Mouse (Mus musculus) cerebellum, adult 2 months (tissue): ENCODE data around the gene Wasf1. TPM values are rescaled to one million over a fixed set of nuclear protein-coding genes. Genes with fewer than 3 reads are reported as not detected.

Source experiments
- DNase-seq, 2 experiments: peaks; one replicate each; pipeline ENCODE4 v3.0.0; 2021
- H3K27ac ChIP-seq: fragments of 200-500 bp; 2 replicates; pipeline ENCODE4 v1.5.1; 2012; ENCODE audit warnings: low read length, control low read depth, inconsistent platforms; ENCODE audit not compliant: insufficient read depth
- H3K27me3 ChIP-seq: fragments of 200-500 bp; 2 replicates; pipeline ENCODE4 v1.6.1; 2012; ENCODE audit warnings: inconsistent platforms, mild to moderate bottlenecking, low read length, moderate library complexity; ENCODE audit not compliant: control insufficient read depth, insufficient read depth
- H3K4me1 ChIP-seq: fragments of 200-500 bp; 2 replicates; pipeline ENCODE4 v1.6.1; 2011; ENCODE audit warnings: low read length; ENCODE audit not compliant: control insufficient read depth, insufficient read depth
- H3K4me3 ChIP-seq: fragments of 200-500 bp; replicated peaks from 2 replicates; pipeline ENCODE3; 2011; ENCODE audit warnings: mild to moderate bottlenecking, low read depth, low read length, control low read depth; ENCODE audit not compliant: insufficient read depth
- CTCF ChIP-seq: fragments of 200-500 bp; IDR thresholded peaks from 2 replicates; pipeline ENCODE4 v1.5.1; 2011; ENCODE audit warnings: low read depth, mild to moderate bottlenecking, control low read depth, low read length, moderate library complexity, borderline replicate concordance; ENCODE audit not compliant: insufficient read depth
- POLR2A ChIP-seq: fragments of 200-500 bp; IDR thresholded peaks from 2 replicates; pipeline ENCODE4 v1.6.1; 2011; ENCODE audit warnings: low read length, control low read depth, borderline replicate concordance; ENCODE audit not compliant: insufficient read depth
- WGBS: fragments of 180-500 bp; shearing (Covaris S2); methylation state at CpG from one replicate; pipeline ENCODE4 v1.1.7; 2018; 5-methylcytosine and 5-hydroxymethylcytosine counted together
- polyA plus RNA-seq: library from polyadenylated mRNA; depleted of rRNA; stranded (reverse); fragments of >200 nt; gene quantifications from 2 replicates; pipeline ENCODE4 v1.2.3, GENCODE M21; 2012

Wasf1 gene
- polyA plus RNA-seq, 1 experiment, result 53.7 TPM

GRCm38 (mm10) chr10:40896656-40897055 is 13.4 kb downstream of the Wasf1 start:
- no peak overlapping the region for H3K4me3 ChIP-seq
- TF ChIP-seq POLR2A (no peak), CTCF (no peak)
- H3K4me1 ChIP-seq, result peaks cover 8% of the 10 kb centered on the region; the same call in 1 of the 2 replicates
- DNase-seq, result no peak
- 20% methylated on average over 5 of the region's 5 CpGs for WGBS
- no peaks in the 10 kb centered on the region for H3K27me3 ChIP-seq
- H3K27ac ChIP-seq, result no peak overlapping the region

DNA sequence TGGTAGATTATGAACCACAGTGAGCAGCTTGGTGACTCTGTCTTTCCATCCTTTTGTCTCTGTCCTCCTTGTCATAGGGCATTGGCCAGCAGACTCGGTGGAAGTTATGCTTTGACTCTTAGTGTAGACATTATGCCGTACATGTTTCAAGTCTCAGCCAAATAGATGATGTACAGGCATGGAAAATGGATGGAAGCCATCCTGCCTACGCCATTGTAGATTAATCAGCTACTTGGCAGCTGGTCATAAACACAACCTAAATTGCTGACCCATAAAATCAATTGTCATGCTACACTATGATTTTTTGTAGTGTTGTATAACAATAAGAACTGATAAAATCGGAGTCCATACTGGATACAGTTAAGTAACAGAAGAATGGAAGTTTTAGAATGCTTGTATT is 18.5 kb downstream of the Wasf1 start:
- WGBS, result 11% methylated on average over 4 of the region's 4 CpGs
- H3K27me3 ChIP-seq, result no peaks in the 10 kb centered on the region
- no peak overlapping the region for H3K4me3 ChIP-seq
- peaks cover 9% of the 10 kb centered on the region for H3K4me1 ChIP-seq
- TF ChIP-seq CTCF (no peak), POLR2A (no peak)
- DNase-seq, result peak in 1 of 2 experiments; percentile 50
- H3K27ac ChIP-seq, result no peak overlapping the region

DNA sequence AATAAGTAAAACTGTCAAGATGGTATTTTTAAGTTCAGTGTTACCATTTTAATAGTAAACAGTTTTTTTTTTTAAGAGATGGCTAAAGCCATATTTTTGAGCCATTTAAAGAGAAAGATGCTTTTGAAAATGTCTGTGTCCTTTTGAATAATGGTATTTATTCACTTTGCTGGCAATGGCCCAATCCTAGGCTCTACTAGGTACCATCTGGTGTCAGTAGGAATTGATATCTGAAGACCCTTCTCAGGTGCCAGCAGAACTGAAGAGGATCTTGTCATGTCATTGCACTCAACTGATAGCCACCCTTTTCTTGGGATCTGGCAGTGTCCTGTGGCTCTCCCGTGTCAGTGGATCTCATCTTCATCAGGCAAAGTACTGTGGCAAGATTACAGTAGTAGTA is 22.9 kb downstream of the Wasf1 start:
- H3K4me3 ChIP-seq, result no peak overlapping the region
- 10% methylated on average over 1 of the region's 1 CpGs for WGBS
- peaks cover 12% of the 10 kb centered on the region for H3K4me1 ChIP-seq
- TF ChIP-seq CTCF (no peak), POLR2A (no peak)
- no peak overlapping the region for H3K27ac ChIP-seq
- DNase-seq, result peak in 1 of 2 experiments; percentile 40
- H3K27me3 ChIP-seq, result no peaks in the 10 kb centered on the region

GRCm38 (mm10) chr10:40906802-40907201 is 23.5 kb downstream of the Wasf1 start:
- DNase-seq, result no peak
- no peak overlapping the region for H3K4me3 ChIP-seq
- 42% methylated on average over 7 of the region's 7 CpGs for WGBS
- no peak overlapping the region for H3K27ac ChIP-seq
- H3K4me1 ChIP-seq, result peaks cover 19% of the 10 kb centered on the region
- TF ChIP-seq CTCF, result no peak
- TF ChIP-seq POLR2A, result no peak
- no peaks in the 10 kb centered on the region for H3K27me3 ChIP-seq

DNA sequence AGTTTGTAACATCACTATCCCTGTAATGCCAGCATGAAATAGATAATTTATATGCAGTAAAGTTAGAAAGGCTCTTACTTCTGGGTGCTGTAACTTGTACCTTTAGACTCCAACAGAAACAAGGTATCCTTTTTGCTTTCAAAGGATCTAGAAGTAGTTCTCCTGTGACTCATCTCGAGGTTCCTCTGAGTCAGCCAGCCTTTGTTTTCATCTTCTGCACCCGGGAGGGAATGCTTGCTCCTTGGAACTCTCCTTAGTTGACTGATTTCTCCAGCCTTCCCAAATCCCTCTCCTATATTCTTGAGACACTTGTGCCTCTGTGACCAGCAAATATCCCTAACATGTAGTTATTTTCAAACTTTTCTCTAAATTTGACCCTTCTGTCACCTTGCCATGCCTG is 25.3 kb downstream of the Wasf1 start:
- no peaks in the 10 kb centered on the region for H3K27me3 ChIP-seq
- no peak overlapping the region for H3K27ac ChIP-seq
- no peak for TF ChIP-seq CTCF
- TF ChIP-seq POLR2A, result no peak
- 1% methylated on average over 2 of the region's 2 CpGs for WGBS
- DNase-seq, result no peak
- peaks cover 16% of the 10 kb centered on the region for H3K4me1 ChIP-seq
- no peak overlapping the region for H3K4me3 ChIP-seq

DNA sequence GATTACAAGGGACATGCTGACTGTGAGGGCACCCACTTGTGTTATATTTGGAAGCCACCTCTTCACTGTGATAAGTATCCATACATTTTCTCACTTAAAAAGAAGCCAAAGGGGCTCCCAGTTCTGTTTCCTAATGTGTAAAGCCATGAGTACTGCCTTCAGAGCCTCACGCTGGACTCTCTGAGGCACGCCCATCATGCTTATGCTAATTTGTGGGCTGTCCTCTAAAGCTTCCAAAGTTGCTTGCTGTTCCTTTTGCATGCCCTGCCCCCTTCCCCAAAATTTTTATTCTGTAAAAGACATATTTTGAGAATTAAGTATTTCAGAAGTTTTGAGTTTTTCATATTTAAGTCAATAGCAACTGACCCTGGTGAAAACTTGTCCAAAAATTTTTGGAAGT is 27.5 kb downstream of the Wasf1 start:
- H3K27ac ChIP-seq, result no peak overlapping the region
- H3K4me1 ChIP-seq, result peaks cover 16% of the 10 kb centered on the region
- no peaks in the 10 kb centered on the region for H3K27me3 ChIP-seq
- H3K4me3 ChIP-seq, result no peak overlapping the region
- no peak for DNase-seq
- 85% methylated on average over 2 of the region's 2 CpGs for WGBS
- TF ChIP-seq POLR2A (no peak), CTCF (no peak)

GRCm38 (mm10) chr10:40915240-40915639 is 32.0 kb downstream of the Wasf1 start:
- no peak for TF ChIP-seq POLR2A
- DNase-seq, result peak; percentile 44 to 75
- H3K27me3 ChIP-seq, result no peaks in the 10 kb centered on the region
- H3K4me1 ChIP-seq, result peaks cover 14% of the 10 kb centered on the region
- no peak overlapping the region for H3K27ac ChIP-seq
- 7% methylated on average over 2 of the region's 2 CpGs for whole genome bisulfite sequencing
- H3K4me3 ChIP-seq, result no peak overlapping the region

- 60% methylated on average over 8 of the region's 8 CpGs for WGBS
- Histone ChIP-seq H3K27ac (no peak overlapping the region), H3K4me1 (peaks cover 8% of the 10 kb centered on the region), H3K4me3 (no peak overlapping the region), H3K27me3 (no peaks in the 10 kb centered on the region)
- DNase-seq, result no peak
- TF ChIP-seq CTCF (no peak), POLR2A (no peak)
These were observed 35.6 kb downstream of the Wasf1 start for GRCm38 (mm10) chr10:40918669-40919440.
